Mouse (Mus musculus) stomach, embryonic 15.5 days (tissue): ENCODE data around the gene Scml4. TPM values are rescaled to one million over a fixed set of nuclear protein-coding genes. Genes with fewer than 3 reads are reported as not detected.

Source experiments
- ATAC-seq: fragments of 200-750 bp; cut with Nextera tagmentation; 2 replicates; pipeline ENCODE4 v1.8.0; 2017; ENCODE audit warnings: low read depth, moderate number of reproducible peaks, moderate TSS enrichment; ENCODE audit not compliant: insufficient read depth, low FRiP score
- H3K27ac ChIP-seq: fragments of 300-500 bp; sonication (generic); 2 replicates; pipeline ENCODE4 v1.5.1; 2015; ENCODE audit warnings: mild to moderate bottlenecking, inconsistent platforms
- H3K27me3 ChIP-seq: fragments of 300-500 bp; sonication (generic); replicated peaks from 2 replicates; pipeline ENCODE4 v1.6.1; 2015; ENCODE audit warnings: inconsistent platforms
- H3K36me3 ChIP-seq: fragments of 300-500 bp; sonication (generic); 2 replicates; pipeline ENCODE4 v1.6.1; 2015; ENCODE audit warnings: inconsistent platforms
- H3K4me1 ChIP-seq: fragments of 300-500 bp; sonication (generic); 2 replicates; pipeline ENCODE4 v1.6.1; 2015; ENCODE audit warnings: inconsistent platforms
- H3K4me2 ChIP-seq: fragments of 300-500 bp; sonication (generic); 2 replicates; pipeline ENCODE4 v1.6.1; 2015; ENCODE audit warnings: mild to moderate bottlenecking, inconsistent platforms
- H3K4me3 ChIP-seq: fragments of 300-500 bp; sonication (generic); replicated peaks from 2 replicates; pipeline ENCODE4 v1.5.1; 2015; ENCODE audit warnings: inconsistent platforms
- H3K9ac ChIP-seq: fragments of 300-500 bp; sonication (generic); 2 replicates; pipeline ENCODE4 v1.6.1; 2015; ENCODE audit warnings: inconsistent platforms
- H3K9me3 ChIP-seq: fragments of 300-500 bp; sonication (generic); 2 replicates; pipeline ENCODE4 v1.6.1; 2016; ENCODE audit warnings: inconsistent platforms
- WGBS: fragments of 180-500 bp; shearing (Covaris S2); methylation state at CpG from one replicate; pipeline ENCODE4 v1.1.7; 2015; 5-methylcytosine and 5-hydroxymethylcytosine counted together
- polyA plus RNA-seq: library from polyadenylated mRNA; unstranded; fragments of >200 nt; fragmentation: Nextera tagmentation; extraction: Ambion mirVana; gene quantifications from 2 replicates; pipeline ENCODE4 v1.2.1, GENCODE M21; 2015

Scml4 gene
- polyA plus RNA-seq, 1 experiment from 2014 or later = 11.6 TPM

- Histone ChIP-seq H3K27ac (no peak overlapping the region), H3K36me3 (no peaks in the 10 kb centered on the region), H3K4me2 (peak overlapping the region; percentile 91), H3K9ac (peak overlapping the region; percentile 27), H3K27me3 (no peaks in the 10 kb centered on the region), H3K4me3 (peak overlapping the region; percentile 39), H3K9me3 (no peaks in the 10 kb centered on the region), H3K4me1 (peaks cover 9% of the 10 kb centered on the region; the same call in 1 of the 2 replicates)
- 4% methylated on average over 25 of the region's 25 CpGs for WGBS
- ATAC-seq = no peak
These were observed 142.7 kb downstream of the Scml4 start for GRCm38 (mm10) chr10:43002721-43003465.

GRCm38 (mm10) chr10:43003466-43003757 is 143.2 kb downstream of the Scml4 start:
- no peaks in the 10 kb centered on the region for H3K9me3 ChIP-seq
- H3K27me3 ChIP-seq = no peaks in the 10 kb centered on the region
- H3K4me1 ChIP-seq = peaks cover 9% of the 10 kb centered on the region; the same call in 1 of the 2 replicates
- ATAC-seq = no peak
- 17% methylated on average over 5 of the region's 5 CpGs for WGBS
- H3K36me3 ChIP-seq = no peaks in the 10 kb centered on the region
- H3K4me3 ChIP-seq = no peak overlapping the region
- peak overlapping the region; percentile 91; the same call in 1 of the 2 replicates for H3K4me2 ChIP-seq
- H3K9ac ChIP-seq = no peak overlapping the region
- no peak overlapping the region for H3K27ac ChIP-seq

GRCm38 (mm10) chr10:43004174-43004734 is 144.1 kb downstream of the Scml4 start:
- Histone ChIP-seq H3K9ac (no peak overlapping the region), H3K27ac (no peak overlapping the region), H3K4me2 (no peak overlapping the region), H3K4me1 (peaks cover 9% of the 10 kb centered on the region; the same call in 1 of the 2 replicates), H3K9me3 (no peaks in the 10 kb centered on the region), H3K4me3 (no peak overlapping the region), H3K27me3 (no peaks in the 10 kb centered on the region), H3K36me3 (no peaks in the 10 kb centered on the region)
- no peak for ATAC-seq
- WGBS = 86% methylated on average over 16 of the region's 16 CpGs

DNA sequence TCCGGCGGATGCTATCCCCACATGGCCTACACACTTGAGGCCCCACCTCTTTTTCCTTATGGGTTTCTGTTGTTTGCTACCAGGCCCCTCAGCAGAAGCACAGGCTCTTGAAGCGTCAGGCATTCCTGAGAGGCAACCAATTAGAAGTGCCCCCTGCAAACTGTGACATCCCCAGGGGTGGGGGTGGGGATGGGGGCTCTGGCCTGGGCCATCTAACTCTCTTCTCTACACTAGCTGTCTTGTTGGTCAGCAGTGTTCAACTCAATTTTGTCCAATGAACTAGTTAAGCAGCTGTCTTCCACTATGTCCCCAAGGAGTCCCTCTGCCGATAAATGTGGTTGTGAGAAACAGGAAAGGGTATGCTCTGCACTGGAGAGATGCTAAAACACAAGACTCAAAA is 144.9 kb downstream of the Scml4 start:
- Histone ChIP-seq H3K9ac (no peak overlapping the region), H3K27ac (no peak overlapping the region), H3K36me3 (no peaks in the 10 kb centered on the region), H3K4me2 (no peak overlapping the region), H3K4me3 (no peak overlapping the region), H3K9me3 (no peaks in the 10 kb centered on the region), H3K27me3 (no peaks in the 10 kb centered on the region), H3K4me1 (peaks cover 9% of the 10 kb centered on the region; the same call in 1 of the 2 replicates)
- 90% methylated on average over 4 of the region's 4 CpGs for WGBS
- ATAC-seq = no peak

GRCm38 (mm10) chr10:43005677-43006076 is 145.5 kb downstream of the Scml4 start:
- H3K36me3 ChIP-seq = no peaks in the 10 kb centered on the region
- H3K4me2 ChIP-seq = no peak overlapping the region
- peaks cover 9% of the 10 kb centered on the region; the same call in 1 of the 2 replicates for H3K4me1 ChIP-seq
- H3K9ac ChIP-seq = no peak overlapping the region
- no peak for ATAC-seq
- no peaks in the 10 kb centered on the region for H3K27me3 ChIP-seq
- no peak overlapping the region for H3K27ac ChIP-seq
- 70% methylated on average over 7 of the region's 7 CpGs for WGBS
- H3K9me3 ChIP-seq = no peaks in the 10 kb centered on the region
- H3K4me3 ChIP-seq = no peak overlapping the region

DNA sequence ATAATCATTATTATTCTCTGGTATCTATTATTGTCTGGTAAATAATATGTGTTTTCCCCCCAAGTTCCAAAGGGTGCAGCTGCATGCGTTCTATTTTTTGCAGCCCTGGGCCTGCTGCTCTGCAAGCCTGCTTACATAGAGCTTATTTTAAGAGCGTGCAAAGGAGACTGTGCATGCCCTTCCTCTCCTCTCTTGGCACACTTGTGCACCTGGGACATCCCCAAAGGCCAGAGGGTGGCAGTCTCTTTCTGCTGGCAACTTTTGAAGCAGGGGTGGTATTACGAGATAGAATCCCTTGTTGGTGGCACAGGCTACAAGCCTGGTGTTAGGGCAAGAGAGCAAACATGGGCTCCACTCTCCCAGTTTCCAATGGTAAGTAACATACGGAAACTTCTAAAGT is 146.4 kb downstream of the Scml4 start:
- no peak for ATAC-seq
- 80% methylated on average over 4 of the region's 4 CpGs for WGBS

DNA sequence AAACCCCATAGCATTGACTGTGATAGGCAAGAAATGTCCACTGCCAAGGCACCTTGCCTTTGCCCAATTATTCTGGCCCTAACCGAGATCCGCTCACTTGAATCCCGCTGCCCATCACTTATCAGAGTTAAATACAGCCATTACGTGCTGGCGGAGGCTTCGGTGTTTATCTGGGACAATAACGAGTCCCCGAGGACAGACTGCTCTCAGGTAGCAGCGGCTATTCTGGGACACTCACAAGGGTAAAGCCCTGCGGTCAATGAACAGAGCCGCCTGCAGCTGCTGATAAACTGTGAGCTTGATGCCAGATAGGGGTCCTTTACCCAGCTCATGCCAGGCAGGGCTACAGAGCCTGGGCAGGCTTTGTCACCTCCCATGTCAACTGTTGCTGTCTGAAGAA is 147.9 kb downstream of the Scml4 start:
- Histone ChIP-seq H3K9me3 (no peaks in the 10 kb centered on the region), H3K4me1 (peaks cover 4% of the 10 kb centered on the region; the same call in 1 of the 2 replicates), H3K4me3 (no peak overlapping the region), H3K9ac (no peak overlapping the region), H3K27me3 (no peaks in the 10 kb centered on the region), H3K27ac (no peak overlapping the region), H3K36me3 (no peaks in the 10 kb centered on the region), H3K4me2 (no peak overlapping the region)
- no peak for ATAC-seq
- 66% methylated on average over 11 of the region's 11 CpGs for WGBS

More for the DNA sequence above, 146.4 kb downstream of the Scml4 start:
- no peak overlapping the region for H3K9ac ChIP-seq
- peaks cover 9% of the 10 kb centered on the region; the same call in 1 of the 2 replicates for H3K4me1 ChIP-seq
- H3K9me3 ChIP-seq = no peaks in the 10 kb centered on the region
- H3K4me2 ChIP-seq = no peak overlapping the region
- H3K27ac ChIP-seq = no peak overlapping the region
- H3K27me3 ChIP-seq = no peaks in the 10 kb centered on the region
- no peaks in the 10 kb centered on the region for H3K36me3 ChIP-seq
- no peak overlapping the region for H3K4me3 ChIP-seq

Other genes with a start within 250 kb of the Scml4 start
- 24.3 and 27.3 TPM in 2 replicates for gene Sec63, start 98.9 kb upstream of the Scml4 start, polyA plus RNA-seq